Comparison of ENCODE assay signal across 29 mouse cellular contexts in genomic region chr7:125721033-125721432, GRCm38 (mm10). TPM values are rescaled to one million over a fixed set of nuclear protein-coding genes. Genes with fewer than 3 reads are reported as not detected.
DNase-seq lines count a peak whose midpoint lies in the region; ATAC-seq and TF ChIP-seq lines count a peak whose summit lies in the region.
"Had no signal": no experiment of that assay in that cellular context is flagged by ENCODE, and none has a peak within 500 bp of the region (broad histone marks: within the 10 kb centered on the region; RNA-seq: fewer than 3 reads in every experiment).

No protein-coding gene starts in this region.

- H3K36me3 ChIP-seq in heart, embryonic 12.5 days: no peaks in the 10 kb centered on the region
- H3K36me3 ChIP-seq in heart, postnatal 0 days (replicated peaks; ENCODE audit: control insufficient read depth, insufficient read depth, low read length): no peaks in the 10 kb centered on the region
- no peaks in the 10 kb centered on the region for H3K36me3 ChIP-seq in lung, postnatal 0 days (ENCODE audit: insufficient read depth, low read length)
- H3K36me3 ChIP-seq: embryonic facial prominence, embryonic 10.5 days; embryonic facial prominence, embryonic 15.5 days; forebrain, embryonic 12.5 days; hindbrain, embryonic 10.5 days; hindbrain, embryonic 15.5 days; limb, embryonic 12.5 days; liver, embryonic 15.5 days; midbrain, embryonic 15.5 days; stomach, embryonic 15.5 days had no signal

- no peak for TF ChIP-seq CTCF in heart, postnatal 0 days (IDR thresholded peaks at IDR 0.05; ENCODE audit: low read depth)
- TF ChIP-seq CTCF in lung, postnatal 0 days (IDR thresholded peaks at IDR 0.05): no peak

- H3K4me3 ChIP-seq in heart, embryonic 12.5 days: no peak overlapping the region
- H3K4me3 ChIP-seq in heart, postnatal 0 days (ENCODE audit: low read depth, low read length): no peak overlapping the region
- H3K4me3 ChIP-seq in lung, postnatal 0 days (ENCODE audit: low read depth, low read length): no peak overlapping the region
- H3K4me3 ChIP-seq: embryonic facial prominence, embryonic 10.5 days; embryonic facial prominence, embryonic 15.5 days; forebrain, embryonic 12.5 days; hindbrain, embryonic 10.5 days; hindbrain, embryonic 15.5 days; left cerebral cortex, adult 2 months; limb, embryonic 12.5 days; liver, embryonic 15.5 days; midbrain, embryonic 15.5 days; stomach, embryonic 15.5 days had no signal

- H3K27me3 ChIP-seq in heart, embryonic 12.5 days (replicated peaks): no peaks in the 10 kb centered on the region
- H3K27me3 ChIP-seq in heart, postnatal 0 days (ENCODE audit: control insufficient read depth, insufficient read depth, low read length): no peaks in the 10 kb centered on the region
- H3K27me3 ChIP-seq in lung, postnatal 0 days (replicated peaks; ENCODE audit: insufficient read depth, low read length): no peaks in the 10 kb centered on the region
- H3K27me3 ChIP-seq: embryonic facial prominence, embryonic 15.5 days; forebrain, embryonic 12.5 days; hindbrain, embryonic 15.5 days; limb, embryonic 12.5 days; liver, embryonic 15.5 days; midbrain, embryonic 15.5 days; stomach, embryonic 15.5 days had no signal

- peaks cover 59% of the 10 kb centered on the region for H3K4me1 ChIP-seq in heart, embryonic 12.5 days (replicated peaks)
- peaks cover 36% of the 10 kb centered on the region for H3K4me1 ChIP-seq in heart, postnatal 0 days (ENCODE audit: control insufficient read depth, insufficient read depth)
- peaks cover 13% of the 10 kb centered on the region; the same call in 1 of the 2 replicates for H3K4me1 ChIP-seq in lung, postnatal 0 days (ENCODE audit: insufficient read depth, low read depth, low read length)
- H3K4me1 ChIP-seq: liver, embryonic 15.5 days had no signal

- no peak for DNase-seq in heart, postnatal 36 days
- DNase-seq in heart, postnatal 0 days (ENCODE audit: low spot score): no peak
- DNase-seq in heart, postnatal 4 days: no peak
- DNase-seq in lung, postnatal 0 days (ENCODE audit: low spot score): peak; percentile 71
- peak; percentile 22 to 54 for DNase-seq in lung, postnatal 4 days
- no peak for DNase-seq in cerebellum, adult 11 months
- DNase-seq in urinary bladder, adult 18-20 months (ENCODE audit: low spot score in 2 of 2): no peak
- DNase-seq: adrenal gland, postnatal 25 days; cerebellum, adult 2 months; cerebellum, postnatal 25 days; gastrocnemius, postnatal 25 days; heart, adult 11 months; kidney, adult 11 months; kidney, postnatal 14 days; layer of hippocampus, adult 9-11 months; right cerebral cortex, postnatal 25 days; thymus, postnatal 14 days had no signal

- TF ChIP-seq EP300 in heart, postnatal 0 days (IDR thresholded peaks at IDR 0.05; ENCODE audit: low read depth): no peak
- TF ChIP-seq EP300 in lung, postnatal 0 days (IDR thresholded peaks at IDR 0.05): peak; percentile 67; the same call in 1 of the 2 replicates

- 73% methylated on average over 4 of the region's 4 CpGs for WGBS in heart, embryonic 12.5 days
- WGBS in heart, postnatal 0 days: 46% methylated on average over 4 of the region's 4 CpGs
- WGBS in lung, postnatal 0 days: 45% methylated on average over 4 of the region's 4 CpGs

- H3K4me2 ChIP-seq in heart, embryonic 12.5 days: no peak overlapping the region
- H3K4me2 ChIP-seq in heart, postnatal 0 days (ENCODE audit: low read depth, low read length): no peak overlapping the region
- H3K4me2 ChIP-seq in lung, postnatal 0 days (replicated peaks; ENCODE audit: low read depth, low read length): no peak overlapping the region
- H3K4me2 ChIP-seq: embryonic facial prominence, embryonic 15.5 days; forebrain, embryonic 12.5 days; hindbrain, embryonic 15.5 days; limb, embryonic 12.5 days; liver, embryonic 15.5 days; midbrain, embryonic 15.5 days; stomach, embryonic 15.5 days had no signal

- no peak overlapping the region for H3K9ac ChIP-seq in heart, embryonic 12.5 days
- H3K9ac ChIP-seq in heart, postnatal 0 days (replicated peaks; ENCODE audit: low read depth, low read length): no peak overlapping the region
- no peak overlapping the region for H3K9ac ChIP-seq in lung, postnatal 0 days (replicated peaks; ENCODE audit: low read depth)
- H3K9ac ChIP-seq: embryonic facial prominence, embryonic 15.5 days; forebrain, embryonic 12.5 days; hindbrain, embryonic 15.5 days; limb, embryonic 12.5 days; liver, embryonic 15.5 days; midbrain, embryonic 15.5 days; stomach, embryonic 15.5 days had no signal

- intact Hi-C loops in heart, postnatal 36 days (cut with DNase I): no loop called here

- peak overlapping the region; percentile 74 for H3K27ac ChIP-seq in heart, embryonic 12.5 days (ENCODE audit: poor library complexity, severe bottlenecking)
- peak overlapping the region; percentile 72 for H3K27ac ChIP-seq in heart, postnatal 0 days (ENCODE audit: low read depth)
- peak overlapping the region; percentile 68 for H3K27ac ChIP-seq in lung, postnatal 0 days (ENCODE audit: low read length)
- H3K27ac ChIP-seq: embryonic facial prominence, embryonic 10.5 days; forebrain, embryonic 12.5 days; hindbrain, embryonic 10.5 days; left cerebral cortex, adult 2 months; limb, embryonic 12.5 days; liver, embryonic 15.5 days; midbrain, embryonic 15.5 days; stomach, embryonic 15.5 days had no signal

- no peak for ATAC-seq in heart, embryonic 12.5 days (ENCODE audit: insufficient number of reproducible peaks, low FRiP score)
- ATAC-seq in heart, postnatal 0 days (ENCODE audit: insufficient read depth, low read depth): 0 out of 2 replicates have a peak, but pooled peaks have one; percentile 24
- ATAC-seq in lung, postnatal 0 days: peak; percentile 80
- ATAC-seq: inflammation-experienced regulatory T-cells, adult 6 months; midbrain, embryonic 15.5 days had no signal

- no peaks in the 10 kb centered on the region for H3K9me3 ChIP-seq in heart, embryonic 12.5 days (replicated peaks)
- no peaks in the 10 kb centered on the region for H3K9me3 ChIP-seq in heart, postnatal 0 days (replicated peaks; ENCODE audit: control insufficient read depth, low read length)
- no peaks in the 10 kb centered on the region for H3K9me3 ChIP-seq in lung, postnatal 0 days (ENCODE audit: low read length)
- H3K9me3 ChIP-seq: embryonic facial prominence, embryonic 10.5 days; embryonic facial prominence, embryonic 15.5 days; forebrain, embryonic 12.5 days; hindbrain, embryonic 10.5 days; hindbrain, embryonic 15.5 days; limb, embryonic 12.5 days; liver, embryonic 15.5 days; midbrain, embryonic 15.5 days; stomach, embryonic 15.5 days had no signal

RNA-seq across cellular contexts. Expression of gene D430042O09Rik, which starts 13.3 kb away (rescaled TPM):
- 9.4 and 10.3 TPM in 2 replicates for polyA plus RNA-seq in heart, embryonic 12.5 days (2016; fragmentation: Nextera tagmentation; extraction: Ambion mirVana)
- total RNA-seq in heart, postnatal 36 days (2021): 10 to 100 TPM in 1 of 2 experiments, 1 to 10 TPM in 1; 9.1 to 13.1 TPM
- total RNA-seq in heart, postnatal 0 days (2014; rRNA removed; ENCODE audit: low replicate concordance): 19.1 and 23.9 TPM in 2 replicates
- 3.4 and 4.5 TPM in 2 replicates for polyA plus RNA-seq in heart, postnatal 0 days (2015; fragmentation: Nextera tagmentation; extraction: Ambion mirVana)
- 10 to 100 TPM; 19.0 to 20.6 TPM for total RNA-seq in heart, postnatal 4 days (2021)
- 5.3 and 5.8 TPM in 2 replicates for polyA plus RNA-seq in lung, postnatal 0 days (2015; fragmentation: Nextera tagmentation; extraction: Ambion mirVana)

RNA-seq across cellular contexts. Expression of gene Gtf3c1, which starts 13.5 kb away (rescaled TPM):
- 43.7 TPM in 2 replicates for polyA plus RNA-seq in heart, embryonic 12.5 days (2016; fragmentation: Nextera tagmentation; extraction: Ambion mirVana)
- total RNA-seq in heart, postnatal 36 days (2021): 10 to 100 TPM; 61.1 to 63.3 TPM
- 66.6 and 70.8 TPM in 2 replicates for total RNA-seq in heart, postnatal 0 days (2014; rRNA removed; ENCODE audit: low replicate concordance)
- 14.5 and 14.9 TPM in 2 replicates for polyA plus RNA-seq in heart, postnatal 0 days (2015; fragmentation: Nextera tagmentation; extraction: Ambion mirVana)
- total RNA-seq in heart, postnatal 4 days (2021): 10 to 100 TPM; 87.6 to 97.4 TPM
- polyA plus RNA-seq in lung, postnatal 0 days (2015; fragmentation: Nextera tagmentation; extraction: Ambion mirVana): 13.6 and 16.5 TPM in 2 replicates

Comparison
In these comparisons a context has a peak if more than half of its experiments do, and no peak if none do; other contexts are left out.
1. DNase-seq: peak in lung, postnatal 0 days (single experiment) and lung, postnatal 4 days (2 of 2); none in heart, postnatal 36 days (0 of 2), heart, postnatal 0 days (single experiment), heart, postnatal 4 days (single experiment), cerebellum, adult 11 months (single experiment) and urinary bladder, adult 18-20 months (0 of 2).
2. Peak in every context shown above with its lines, with median percentiles within 50 percentile points of each other: H3K27ac ChIP-seq.